Mouse (Mus musculus) limb, embryonic 10.5 days (tissue): ENCODE measurements around the gene Tspan17. TPM values are rescaled to one million over a fixed set of nuclear protein-coding genes. Genes with fewer than 3 reads are reported as not detected.

Experiments used
- DNase-seq: peaks from one replicate; pipeline ENCODE4 v3.0.0-alpha.2; 2017; ENCODE audit warnings: low spot score
- H3K27ac ChIP-seq: fragments of 300-500 bp; sonication (generic); 2 replicates; pipeline ENCODE4 v1.5.1; 2016; ENCODE audit warnings: mild to moderate bottlenecking
- H3K27me3 ChIP-seq: fragments of 300-500 bp; sonication (generic); 2 replicates; pipeline ENCODE4 v1.6.1; 2016; ENCODE audit warnings: low read depth, mild to moderate bottlenecking; ENCODE audit not compliant: poor library complexity, severe bottlenecking
- H3K36me3 ChIP-seq: fragments of 300-500 bp; sonication (generic); 2 replicates; pipeline ENCODE4 v1.6.1; 2016; ENCODE audit warnings: mild to moderate bottlenecking, moderate library complexity
- H3K4me1 ChIP-seq: fragments of 300-500 bp; sonication (generic); 2 replicates; pipeline ENCODE4 v1.6.1; 2016
- H3K4me3 ChIP-seq: fragments of 300-500 bp; sonication (generic); 2 replicates; pipeline ENCODE4 v1.5.1; 2016; ENCODE audit warnings: mild to moderate bottlenecking, moderate library complexity
- H3K9me3 ChIP-seq: fragments of 300-500 bp; sonication (generic); replicated peaks from 2 replicates; pipeline ENCODE4 v1.6.1; 2016; ENCODE audit warnings: mild to moderate bottlenecking
- WGBS: fragments of 180-500 bp; shearing (Covaris S2); methylation state at CpG from one replicate; pipeline ENCODE4 v1.1.7; 2016; 5-methylcytosine and 5-hydroxymethylcytosine counted together
- polyA plus RNA-seq: library from polyadenylated mRNA; unstranded; fragments of >200 nt; fragmentation: Nextera tagmentation; extraction: Ambion mirVana; gene quantifications from 2 replicates; pipeline ENCODE4 v1.2.1, GENCODE M21; 2016

Tspan17 gene
- polyA plus RNA-seq, 1 experiment from 2014 or later = 2.0 TPM

DNA sequence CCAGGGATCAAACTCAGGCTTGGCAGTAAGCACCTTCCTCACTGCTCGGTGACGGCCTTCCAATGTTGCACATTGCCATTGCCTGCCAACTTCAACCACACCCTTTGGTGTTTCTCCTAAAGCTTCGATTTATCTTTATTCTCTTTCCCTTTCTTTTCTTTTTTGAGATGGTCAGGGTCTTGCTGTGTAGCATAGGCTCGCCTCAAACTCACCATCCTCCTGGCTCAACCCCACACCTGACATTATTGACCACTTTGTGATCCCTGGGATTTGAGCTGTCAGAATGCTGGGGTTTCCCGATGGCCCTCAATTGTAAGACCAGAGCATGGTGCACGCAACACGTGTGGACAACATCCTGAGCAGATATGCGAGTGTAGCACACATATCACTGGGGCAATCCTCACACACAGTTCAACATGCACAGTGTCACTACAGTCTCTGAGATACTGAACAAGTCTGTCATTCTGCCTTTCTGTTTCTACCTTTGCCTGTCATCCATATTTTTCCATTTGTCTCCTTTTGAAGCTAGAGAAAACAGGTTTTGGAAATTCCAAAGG is 32.9 kb upstream of the Tspan17 start:
- no peaks in the 10 kb centered on the region for H3K9me3 ChIP-seq
- DNase-seq = no peak
- no peak overlapping the region for H3K27ac ChIP-seq
- no peaks in the 10 kb centered on the region for H3K36me3 ChIP-seq
- peaks cover 38% of the 10 kb centered on the region for H3K4me1 ChIP-seq
- 89% methylated on average over 8 of the region's 8 CpGs for WGBS
- peaks cover 76% of the 10 kb centered on the region for H3K27me3 ChIP-seq
- no peak overlapping the region for H3K4me3 ChIP-seq

DNA sequence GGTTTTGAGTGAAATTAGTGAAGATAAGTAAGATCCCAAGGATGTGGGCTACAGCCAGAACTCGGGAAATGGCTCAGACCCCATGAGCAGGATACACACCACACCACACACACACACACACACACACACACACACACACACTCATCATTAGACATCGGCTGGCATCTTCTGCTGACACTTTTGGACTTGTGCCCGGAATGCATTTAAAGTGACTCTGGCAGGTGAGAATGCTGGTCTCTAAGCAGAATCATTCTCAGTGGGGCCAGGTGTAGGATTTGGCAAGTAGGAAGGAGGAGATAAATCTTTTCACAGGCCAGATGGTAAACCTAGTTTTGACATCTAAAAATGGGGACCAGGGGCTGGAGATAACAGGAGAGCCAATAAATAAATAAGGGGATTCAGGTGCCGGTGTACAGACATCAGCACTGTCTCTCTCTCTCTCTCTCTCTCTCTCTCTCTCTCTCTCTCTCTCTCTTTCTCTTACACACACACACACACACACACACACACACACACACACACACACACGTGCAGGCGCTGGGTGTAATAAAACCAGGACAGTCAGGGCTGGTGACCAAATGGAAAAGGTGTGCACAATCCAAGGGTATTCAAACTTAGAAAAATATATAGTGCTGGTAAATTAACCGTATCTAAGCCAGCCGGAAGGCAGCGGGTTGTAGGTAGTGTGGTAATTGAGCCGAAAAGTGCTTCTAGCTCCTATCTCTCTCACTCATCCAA is 31.9 kb upstream of the Tspan17 start:
- whole genome bisulfite sequencing = 52% methylated on average over 10 of the region's 10 CpGs
- DNase-seq = no peak
- peaks cover 38% of the 10 kb centered on the region for H3K4me1 ChIP-seq
- peaks cover 83% of the 10 kb centered on the region for H3K27me3 ChIP-seq
- peak overlapping the region; percentile 48 for H3K4me3 ChIP-seq
- H3K36me3 ChIP-seq = no peaks in the 10 kb centered on the region
- H3K27ac ChIP-seq = no peak overlapping the region
- no peaks in the 10 kb centered on the region for H3K9me3 ChIP-seq

DNA sequence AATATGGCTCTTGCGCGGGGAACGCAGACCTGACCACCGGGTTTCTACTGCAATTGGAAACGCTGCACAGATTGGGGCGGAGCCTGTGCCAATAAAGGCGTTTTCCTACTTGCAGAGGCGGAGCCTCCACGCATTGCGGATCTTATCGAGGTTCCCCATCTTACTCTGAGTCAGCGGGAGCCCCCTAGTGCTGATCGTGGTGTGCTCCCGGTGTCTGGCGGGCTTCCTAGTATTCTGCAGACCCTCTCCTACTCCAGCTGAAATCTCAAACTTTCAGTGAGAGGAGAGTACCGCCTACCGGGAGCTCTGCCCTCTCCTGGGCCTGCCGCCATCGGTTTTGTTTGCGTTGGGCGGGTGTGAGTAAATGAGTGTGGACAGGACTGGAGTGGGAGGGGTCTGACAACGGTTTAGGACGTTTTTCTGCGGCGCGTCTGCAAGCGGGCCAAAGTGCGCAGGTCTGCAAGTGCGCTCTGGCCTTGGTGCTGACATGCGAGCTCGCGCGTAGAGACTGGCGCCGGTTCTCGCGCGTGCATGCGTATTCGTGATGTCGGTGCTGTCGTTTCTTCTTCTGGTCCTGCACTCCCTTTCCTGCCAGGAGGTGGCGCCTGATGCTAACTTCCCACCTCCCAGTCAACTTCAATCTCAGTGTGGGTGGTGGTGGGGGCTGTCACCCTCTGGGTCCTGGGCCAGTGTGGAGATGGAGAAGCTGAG is 31.0 kb upstream of the Tspan17 start:
- H3K27ac ChIP-seq = no peak overlapping the region
- H3K4me1 ChIP-seq = peaks cover 38% of the 10 kb centered on the region
- peak overlapping the region; percentile 48 for H3K4me3 ChIP-seq
- no peaks in the 10 kb centered on the region for H3K9me3 ChIP-seq
- no peaks in the 10 kb centered on the region for H3K36me3 ChIP-seq
- H3K27me3 ChIP-seq = peaks cover 83% of the 10 kb centered on the region
- WGBS = under 1% methylated on average over 43 of the region's 43 CpGs
- peak; percentile 92 for DNase-seq

DNA sequence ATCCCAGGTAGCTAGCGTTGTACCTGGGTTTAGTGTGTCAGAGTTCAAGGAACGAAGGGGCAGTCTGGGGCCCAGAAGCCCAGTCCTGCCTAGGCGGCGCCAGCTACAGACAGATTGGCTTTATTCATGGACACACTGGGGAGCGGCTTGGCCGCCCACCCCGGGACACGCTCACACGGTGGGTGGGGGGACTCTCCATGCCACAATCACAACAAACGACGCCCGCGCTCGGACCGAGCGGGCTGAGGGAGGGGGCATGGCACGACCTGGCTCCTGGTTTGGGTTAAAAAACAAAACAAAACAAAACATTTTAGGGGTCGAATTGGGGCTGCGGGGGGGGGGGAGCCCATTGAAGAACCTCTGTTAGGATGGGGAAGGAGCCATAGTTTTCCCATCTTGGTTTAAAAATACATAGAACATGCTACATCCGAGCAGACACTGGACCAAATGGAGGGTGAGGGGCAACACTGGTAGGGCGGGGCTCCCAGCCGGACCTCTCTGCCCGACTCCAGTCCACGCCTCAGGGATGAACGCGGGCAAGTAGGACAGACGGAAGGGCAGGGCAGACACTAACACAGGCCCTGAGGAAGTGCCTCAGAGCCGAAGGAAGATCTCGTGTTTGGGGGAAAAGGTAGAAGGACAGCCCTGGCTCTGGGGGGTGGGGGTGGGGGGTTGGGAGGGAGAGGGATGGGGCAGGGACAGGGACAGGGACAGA is 30.3 kb upstream of the Tspan17 start:
- DNase-seq = no peak
- H3K4me3 ChIP-seq = peak overlapping the region; percentile 48
- H3K27ac ChIP-seq = no peak overlapping the region
- WGBS = 2% methylated on average over 29 of the region's 29 CpGs
- no peaks in the 10 kb centered on the region for H3K36me3 ChIP-seq
- peaks cover 38% of the 10 kb centered on the region for H3K4me1 ChIP-seq
- peaks cover 87% of the 10 kb centered on the region for H3K27me3 ChIP-seq
- H3K9me3 ChIP-seq = no peaks in the 10 kb centered on the region

GRCm38 (mm10) chr13:54759496-54759895 is 29.7 kb upstream of the Tspan17 start:
- H3K9me3 ChIP-seq = no peaks in the 10 kb centered on the region
- H3K27ac ChIP-seq = no peak overlapping the region; the same call in 1 of the 2 replicates
- H3K4me1 ChIP-seq = peaks cover 38% of the 10 kb centered on the region
- no peak overlapping the region for H3K4me3 ChIP-seq
- peaks cover 87% of the 10 kb centered on the region for H3K27me3 ChIP-seq
- no peak for DNase-seq
- WGBS = 10% methylated on average over 7 of the region's 7 CpGs
- H3K36me3 ChIP-seq = no peaks in the 10 kb centered on the region

GRCm38 (mm10) chr13:54760164-54760795 is 28.9 kb upstream of the Tspan17 start:
- Histone ChIP-seq H3K27ac (peak overlapping the region; percentile 44; the same call in 1 of the 2 replicates), H3K4me3 (no peak overlapping the region), H3K9me3 (no peaks in the 10 kb centered on the region), H3K4me1 (peaks cover 43% of the 10 kb centered on the region), H3K36me3 (no peaks in the 10 kb centered on the region), H3K27me3 (peaks cover 88% of the 10 kb centered on the region)
- peak; percentile 69 for DNase-seq
- WGBS = 56% methylated on average over 8 of the region's 8 CpGs

GRCm38 (mm10) chr13:54760906-54761305 is 28.3 kb upstream of the Tspan17 start:
- H3K27me3 ChIP-seq = peaks cover 88% of the 10 kb centered on the region
- H3K9me3 ChIP-seq = no peaks in the 10 kb centered on the region
- no peaks in the 10 kb centered on the region for H3K36me3 ChIP-seq
- WGBS = 84% methylated on average over 7 of the region's 7 CpGs
- H3K4me3 ChIP-seq = no peak overlapping the region
- H3K4me1 ChIP-seq = peaks cover 50% of the 10 kb centered on the region
- no peak for DNase-seq
- H3K27ac ChIP-seq = no peak overlapping the region

- 5% methylated on average over 44 of the region's 44 CpGs for WGBS
- Histone ChIP-seq H3K4me1 (peaks cover 23% of the 10 kb centered on the region), H3K36me3 (no peaks in the 10 kb centered on the region), H3K27ac (no peak overlapping the region), H3K4me3 (peak overlapping the region; percentile 45), H3K27me3 (peaks cover 77% of the 10 kb centered on the region), H3K9me3 (no peaks in the 10 kb centered on the region)
- DNase-seq = peak; percentile 37
Observed at GRCm38 (mm10) chr13:54765281-54766191, 23.6 kb upstream of the Tspan17 start.

- H3K27ac ChIP-seq = no peak within 1 kb of the TSS
- peak within 1 kb of the TSS; percentile 45 for H3K4me3 ChIP-seq
- peaks cover 19% of the 10 kb centered on the region for H3K4me1 ChIP-seq
- 3% methylated on average over 35 of the region's 35 CpGs for WGBS
- no peaks in the 10 kb centered on the region for H3K36me3 ChIP-seq
- peaks cover 69% of the 10 kb centered on the region for H3K27me3 ChIP-seq
- DNase-seq = peak; percentile 72
- H3K9me3 ChIP-seq = no peaks in the 10 kb centered on the region
Observed at GRCm38 (mm10) chr13:54766192-54766768, 22.9 kb upstream of the Tspan17 start, which contains the start of gene Sncb. Gene Sncb (minus strand): TSS chr13:54766595.

- Histone ChIP-seq H3K36me3 (no peaks in the 10 kb centered on the region), H3K9me3 (no peaks in the 10 kb centered on the region), H3K27ac (no peak overlapping the region), H3K4me3 (no peak overlapping the region), H3K27me3 (peaks cover 62% of the 10 kb centered on the region), H3K4me1 (peaks cover 19% of the 10 kb centered on the region)
- no peak for DNase-seq
- 82% methylated on average over 4 of the region's 4 CpGs for WGBS
Observed at GRCm38 (mm10) chr13:54767012-54767411, 22.2 kb upstream of the Tspan17 start.

GRCm38 (mm10) chr13:54780592-54780991 is 8.6 kb upstream of the Tspan17 start:
- no peak overlapping the region for H3K27ac ChIP-seq
- WGBS = 84% methylated on average over 3 of the region's 3 CpGs
- no peaks in the 10 kb centered on the region for H3K27me3 ChIP-seq
- no peaks in the 10 kb centered on the region for H3K9me3 ChIP-seq
- DNase-seq = no peak
- H3K4me1 ChIP-seq = no peaks in the 10 kb centered on the region
- no peaks in the 10 kb centered on the region for H3K36me3 ChIP-seq
- H3K4me3 ChIP-seq = no peak overlapping the region
